Mouse (Mus musculus): Measurements from ENCODE around the gene Abi3. TPM values are rescaled to one million over a fixed set of nuclear protein-coding genes. Genes with fewer than 3 reads are reported as not detected.

Gene Abi3
- total RNA-seq, 2 experiments from 2014 or later = 2.1 to 16.0 TPM

DNA sequence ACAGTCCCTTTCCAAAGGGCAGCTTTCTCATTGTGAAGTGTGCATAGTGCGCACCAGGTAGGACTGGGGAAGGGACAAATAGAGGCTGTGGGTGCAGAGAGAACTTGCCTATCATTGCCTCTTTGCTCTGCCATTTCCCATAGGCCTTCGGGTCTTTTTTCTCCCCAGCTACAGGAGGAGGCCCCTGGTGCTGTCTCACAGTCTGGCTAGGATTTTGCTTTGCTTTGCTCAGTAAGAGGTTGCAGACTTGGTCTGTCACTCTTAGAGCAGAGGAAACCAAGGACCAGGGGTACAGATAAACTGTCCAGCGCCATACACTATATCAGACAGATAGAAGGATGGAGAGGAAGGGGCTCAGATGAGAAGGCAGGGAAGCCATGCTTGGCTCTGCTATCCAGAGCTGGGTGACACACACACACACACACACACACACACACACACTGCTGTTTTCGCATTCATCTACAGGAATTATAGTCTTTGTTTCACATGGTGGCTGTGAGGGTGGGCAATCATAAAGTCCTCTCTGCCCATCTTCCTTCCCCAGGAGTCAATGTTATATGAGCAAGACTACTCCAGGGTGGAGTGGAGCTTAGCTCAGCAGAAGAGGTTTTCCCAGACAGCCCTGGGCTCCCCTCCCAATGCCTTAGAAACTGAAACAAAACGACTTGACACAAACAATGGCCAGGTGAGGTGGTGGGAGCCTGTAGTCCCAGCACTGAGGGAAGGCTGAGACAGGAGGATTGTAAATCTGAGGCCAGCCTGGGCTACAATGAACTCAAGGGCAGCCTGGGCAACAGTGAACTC is 1.4 kb downstream of the Abi3 start:
- no peak for ATAC-seq (replicated peaks; ENCODE audit: low FRiP score, poor library complexity, severe bottlenecking)

DNA sequence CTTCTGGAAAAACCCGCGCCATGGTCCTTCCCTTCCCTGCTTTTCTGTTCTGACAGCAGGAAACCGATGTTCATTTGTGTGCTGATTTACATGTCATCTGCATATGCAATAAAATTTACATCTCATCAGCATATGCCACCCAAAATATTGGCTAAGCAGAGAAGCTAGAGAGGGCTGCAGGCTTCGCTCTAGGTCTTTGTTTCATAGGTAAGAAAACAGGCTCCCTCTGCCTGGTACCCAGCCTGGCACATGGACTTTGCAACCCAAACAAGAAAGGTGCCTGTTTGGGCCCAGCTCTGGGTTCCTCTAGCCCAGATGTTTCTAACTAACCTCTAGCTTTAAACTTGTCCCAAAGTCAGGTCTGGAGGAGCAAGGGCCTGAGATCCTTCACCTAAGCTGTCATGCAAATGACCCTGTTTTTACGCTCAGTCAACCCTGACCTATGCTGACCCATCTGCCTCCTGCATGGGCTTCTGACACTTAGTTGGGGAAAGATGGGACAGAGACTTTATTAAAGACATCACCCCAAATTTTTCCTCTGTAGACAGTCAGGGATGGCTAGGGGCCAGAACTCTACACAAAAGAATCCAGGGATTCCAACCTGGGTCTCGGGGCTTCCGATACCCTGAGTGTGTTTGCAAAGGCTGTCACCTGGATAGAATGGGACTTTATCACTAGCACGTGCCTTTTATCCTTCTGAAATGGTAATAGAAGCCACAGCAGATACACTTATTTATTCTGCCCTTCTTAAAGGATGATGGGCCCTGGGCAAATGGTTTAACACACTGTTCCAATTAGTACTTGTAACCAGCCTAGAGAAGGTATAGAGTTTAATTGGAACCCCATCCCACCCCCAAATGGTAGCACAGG is 3.0 kb downstream of the Abi3 start:
- no peak for ATAC-seq (replicated peaks; ENCODE audit: low FRiP score, poor library complexity, severe bottlenecking)

GRCm38 (mm10) chr11:95838598-95838997 is 3.7 kb downstream of the Abi3 start:
- ATAC-seq (replicated peaks; ENCODE audit: low FRiP score, poor library complexity, severe bottlenecking) = no peak

DNA sequence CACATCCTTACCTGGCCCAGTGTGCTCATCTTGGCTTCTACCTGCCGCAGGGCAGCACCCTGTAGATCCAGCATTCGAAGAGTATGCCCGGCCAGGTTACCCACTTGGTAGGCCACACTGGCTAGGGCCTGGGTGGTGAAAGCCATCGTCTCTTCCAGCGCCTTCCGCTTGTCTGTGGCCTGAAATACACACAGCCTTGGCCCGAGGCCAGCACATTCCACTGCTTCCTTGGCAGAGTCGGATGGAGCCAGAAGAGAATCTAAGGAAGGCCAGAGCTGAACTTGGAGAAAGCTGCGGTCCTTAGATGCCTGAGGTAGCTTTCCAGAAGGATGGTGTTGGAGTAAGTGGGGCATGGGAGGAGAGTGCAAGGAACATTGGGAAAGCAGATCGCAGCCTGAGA is 5.2 kb downstream of the Abi3 start, which contains the start of gene Gngt2:
Gene Gngt2 (plus strand): TSS at position 158 of the 400 bp plus-strand sequence.
- no peak for ATAC-seq (replicated peaks; ENCODE audit: low FRiP score, poor library complexity, severe bottlenecking)

GRCm38 (mm10) chr11:95836433-95836832 is 5.8 kb downstream of the Abi3 start:
- ATAC-seq (replicated peaks; ENCODE audit: low FRiP score, poor library complexity, severe bottlenecking) = no peak

DNA sequence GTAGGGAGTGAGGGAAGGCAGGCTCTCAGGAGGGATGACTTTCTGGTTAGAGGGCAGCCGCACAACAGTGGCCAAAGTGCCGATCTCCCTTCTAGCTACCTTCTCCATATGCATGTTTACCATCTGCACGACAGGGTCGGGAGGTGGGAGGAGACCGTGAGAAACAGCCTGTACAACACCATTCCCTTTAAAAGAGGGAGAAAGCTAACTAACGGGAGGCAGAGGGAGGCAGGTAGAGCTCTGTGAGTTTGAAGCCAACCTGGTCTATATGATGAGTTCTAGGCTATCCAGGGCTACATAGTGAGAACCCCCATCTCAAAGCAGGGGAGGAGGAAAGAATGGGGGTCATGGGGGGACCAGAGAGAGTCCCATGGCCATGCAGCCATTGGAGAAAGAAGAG is 6.4 kb downstream of the Abi3 start:
- ATAC-seq (replicated peaks; ENCODE audit: low FRiP score, poor library complexity, severe bottlenecking) = no peak

DNA sequence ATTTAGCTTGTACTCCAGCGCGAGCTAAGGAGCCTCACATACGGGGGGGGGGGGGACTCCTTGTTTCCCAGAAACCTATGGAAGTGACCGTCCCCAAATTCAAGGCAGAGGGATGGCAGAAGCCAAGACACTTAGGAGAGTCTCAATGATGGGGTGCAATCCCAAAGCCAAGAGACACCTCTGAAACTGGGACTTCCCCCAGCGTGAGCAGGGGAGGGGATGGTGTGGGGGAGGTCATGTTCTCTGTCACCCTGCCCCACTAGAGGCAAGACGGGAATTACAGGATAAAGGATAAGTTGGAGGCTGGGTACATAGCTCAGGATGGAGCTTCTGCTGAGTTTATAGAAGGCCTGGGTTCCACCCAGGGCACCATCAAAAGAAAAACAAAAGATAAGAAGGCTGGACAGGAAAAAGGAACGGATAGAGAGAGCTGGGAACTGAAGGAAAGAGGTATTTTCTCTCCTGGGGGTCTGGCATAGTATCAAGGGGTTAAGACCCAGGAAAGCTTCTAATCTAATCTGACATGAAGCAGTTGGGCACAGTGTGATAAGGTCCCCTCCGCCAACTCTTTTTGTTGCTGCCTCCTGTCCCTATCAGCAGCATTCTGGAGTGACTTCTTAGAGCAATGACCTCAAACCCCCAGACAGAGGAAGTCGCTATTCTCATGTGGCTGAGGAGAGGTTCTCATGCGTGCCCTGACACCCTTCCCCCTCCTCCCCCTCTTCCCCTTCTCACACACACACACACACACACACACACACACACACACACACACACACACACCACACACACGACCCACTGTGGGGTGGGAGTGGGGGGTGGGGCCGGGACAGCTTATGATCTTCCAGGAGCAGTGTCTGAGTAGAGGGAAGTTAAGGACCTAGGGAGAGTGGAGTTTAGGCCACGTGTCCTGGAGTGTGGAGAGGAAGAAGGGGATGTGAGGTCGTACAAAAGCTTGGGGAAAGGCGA is 7.2 kb downstream of the Abi3 start:
- ATAC-seq (replicated peaks; ENCODE audit: low FRiP score, poor library complexity, severe bottlenecking) = peak; percentile 16; the same call in 1 of the 2 replicates

- no peak for ATAC-seq (replicated peaks; ENCODE audit: low FRiP score, poor library complexity, severe bottlenecking)
Measured at GRCm38 (mm10) chr11:95834143-95834667, 8.1 kb downstream of the Abi3 start.

DNA sequence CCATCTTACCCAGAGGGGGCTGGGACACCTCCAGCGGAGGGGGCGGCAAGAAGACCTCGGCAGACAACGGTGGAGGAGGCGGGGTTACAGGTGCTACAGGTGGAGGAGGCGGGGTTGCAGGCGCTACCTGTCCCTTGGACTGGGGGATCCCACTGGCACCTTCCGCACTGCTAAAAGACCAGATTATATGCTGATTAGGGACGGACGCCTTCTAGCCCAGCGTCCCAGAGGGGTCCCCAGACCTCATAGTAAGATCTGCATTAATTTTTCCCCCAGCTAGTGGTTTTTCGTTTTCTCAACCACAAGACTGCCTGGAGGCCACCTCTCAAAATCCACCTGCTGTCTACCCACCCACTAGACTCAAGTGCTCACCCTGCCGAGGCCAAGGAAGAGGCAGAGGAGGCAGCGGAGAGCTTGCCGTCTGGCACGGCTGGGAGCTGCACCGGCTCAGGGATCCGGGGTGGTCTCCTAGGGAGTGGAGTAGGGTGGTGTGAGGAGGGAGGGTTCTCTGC is 8.6 kb downstream of the Abi3 start:
- no peak for ATAC-seq (replicated peaks; ENCODE audit: low FRiP score, poor library complexity, severe bottlenecking)

- ATAC-seq (replicated peaks; ENCODE audit: low FRiP score, poor library complexity, severe bottlenecking) = no peak
Measured at GRCm38 (mm10) chr11:95833006-95833570, 9.2 kb downstream of the Abi3 start.

DNA sequence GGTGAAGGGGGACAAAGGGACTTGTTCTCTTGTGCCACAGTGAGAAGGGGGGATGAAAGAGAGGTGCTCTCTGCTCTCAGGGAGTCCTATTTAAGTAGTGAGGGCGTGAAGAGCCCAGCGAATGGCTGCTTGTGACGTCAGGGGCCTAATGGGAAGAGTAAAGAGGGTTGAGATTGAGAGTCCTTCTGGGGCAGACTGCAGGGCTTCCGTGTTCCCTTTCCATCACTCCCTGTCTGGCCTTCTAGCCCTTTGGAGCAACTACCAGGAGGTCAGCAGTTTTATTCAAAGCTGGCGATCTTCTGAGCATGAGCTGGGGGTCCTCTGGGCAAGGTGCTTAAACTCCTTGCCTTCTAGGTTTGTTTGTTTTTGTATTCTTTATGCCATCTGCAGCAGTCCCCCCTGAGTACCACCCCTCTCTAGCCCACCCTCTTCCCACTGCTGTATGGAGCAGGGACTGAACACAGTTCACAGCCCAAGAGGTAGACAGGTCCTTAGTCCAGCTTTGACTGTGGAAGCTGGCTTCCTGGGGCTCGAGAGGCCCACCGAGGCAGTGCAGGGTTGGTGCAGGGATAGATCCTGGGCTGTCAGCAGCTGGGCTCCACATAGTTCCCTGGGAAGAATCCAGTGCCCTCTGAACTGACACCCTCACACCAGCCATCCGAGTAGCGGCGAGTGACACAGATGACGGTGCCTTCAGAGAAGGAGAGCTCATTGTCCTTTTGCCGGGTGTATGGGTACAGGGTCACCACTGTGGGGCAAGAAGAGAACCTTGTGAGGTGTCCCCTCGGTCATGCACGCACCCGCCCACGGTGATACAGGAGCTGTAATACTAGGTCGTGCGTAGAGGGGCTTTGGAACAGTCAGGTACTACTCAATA is 9.9 kb downstream of the Abi3 start:
- ATAC-seq (replicated peaks; ENCODE audit: low FRiP score, poor library complexity, severe bottlenecking) = no peak

GRCm38 (mm10) chr11:95831641-95832040 is 10.6 kb downstream of the Abi3 start:
- ATAC-seq (replicated peaks; ENCODE audit: low FRiP score, poor library complexity, severe bottlenecking) = no peak

- ATAC-seq (replicated peaks; ENCODE audit: low FRiP score, poor library complexity, severe bottlenecking) = no peak
Measured at GRCm38 (mm10) chr11:95831276-95831619, 11.0 kb downstream of the Abi3 start.

DNA sequence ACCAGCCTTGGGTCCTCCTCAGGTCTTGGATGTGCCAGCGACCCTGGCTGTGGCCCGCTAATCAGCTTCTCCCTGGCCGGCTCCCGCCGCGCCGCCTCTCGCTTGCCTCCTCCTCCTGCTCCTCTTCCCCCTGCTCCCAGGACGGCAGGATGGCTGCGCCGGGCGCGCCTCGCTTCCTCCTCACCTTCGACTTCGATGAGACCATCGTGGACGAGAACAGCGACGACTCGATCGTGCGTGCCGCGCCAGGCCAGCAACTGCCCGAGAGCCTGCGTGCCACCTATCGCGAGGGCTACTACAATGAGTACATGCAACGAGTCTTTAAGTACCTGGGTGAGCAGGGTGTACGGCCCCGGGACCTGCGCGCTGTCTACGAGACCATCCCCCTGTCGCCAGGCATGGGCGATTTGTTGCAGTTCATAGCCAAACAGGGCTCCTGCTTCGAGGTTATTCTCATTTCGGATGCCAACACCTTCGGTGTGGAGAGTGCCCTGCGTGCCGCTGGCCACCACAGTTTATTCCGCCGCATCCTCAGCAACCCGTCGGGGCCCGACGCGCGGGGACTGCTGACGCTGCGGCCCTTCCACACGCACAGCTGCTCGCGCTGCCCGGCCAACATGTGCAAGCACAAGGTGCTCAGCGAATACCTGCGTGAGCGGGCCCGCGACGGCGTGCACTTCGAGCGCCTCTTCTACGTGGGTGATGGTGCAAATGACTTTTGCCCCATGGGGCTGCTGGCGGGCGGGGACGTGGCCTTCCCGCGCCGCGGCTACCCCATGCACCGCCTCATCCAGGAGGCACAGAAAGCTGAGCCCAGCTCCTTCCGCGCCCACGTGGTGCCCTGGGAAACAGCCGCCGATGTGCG is 11.6 kb downstream of the Abi3 start:
- no peak for ATAC-seq (replicated peaks; ENCODE audit: low FRiP score, poor library complexity, severe bottlenecking)

- no peak for ATAC-seq (replicated peaks; ENCODE audit: low FRiP score, poor library complexity, severe bottlenecking)
Measured at GRCm38 (mm10) chr11:95829526-95830050, 12.7 kb downstream of the Abi3 start.

GRCm38 (mm10) chr11:95828181-95828964 is 13.9 kb downstream of the Abi3 start:
- no peak for ATAC-seq (replicated peaks; ENCODE audit: low FRiP score, poor library complexity, severe bottlenecking)

Measured in erythroid progenitor cell, adult 5-6 weeks (primary cell).